Mouse (Mus musculus): ENCODE data around the gene P2ry13.

Gene P2ry13

GRCm38 (mm10) chr3:59210727-59211126 lies at the start of gene P2ry13:
Gene P2ry13, minus strand, starts transcription at chr3:59210882.
- DNase-seq (ENCODE audit: low read depth), result no peak

GRCm38 (mm10) chr3:59257740-59258664 lies 47.3 kb upstream of the P2ry13 start:
- peak; percentile 26 for DNase-seq (ENCODE audit: low read depth)

GRCm38 (mm10) chr3:59250454-59250853 lies 39.8 kb upstream of the P2ry13 start:
- DNase-seq (ENCODE audit: low read depth), result no peak

GRCm38 (mm10) chr3:59248031-59248430 lies 37.3 kb upstream of the P2ry13 start:
- DNase-seq (ENCODE audit: low read depth), result peak; percentile 51

DNA sequence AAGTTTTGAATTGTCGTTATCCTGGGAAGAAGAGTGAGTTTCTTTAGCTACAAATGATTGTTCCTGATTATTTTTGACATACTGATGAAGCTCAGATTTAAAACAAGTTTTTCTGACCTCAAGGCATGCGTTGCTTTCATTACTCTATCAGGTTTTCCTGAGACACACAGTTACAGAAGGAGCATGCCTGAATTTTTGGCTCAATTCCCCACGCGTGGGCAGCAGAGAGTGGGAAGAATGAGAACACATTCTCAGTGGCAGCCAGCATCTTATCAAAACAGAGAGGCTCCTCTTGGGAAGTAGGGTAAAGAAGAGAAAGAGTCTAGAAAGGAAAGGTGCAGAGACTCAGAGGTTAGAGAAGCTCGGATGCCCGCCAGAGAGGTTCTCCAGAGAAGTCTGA lies 32.7 kb upstream of the P2ry13 start:
- peak; percentile 52 for DNase-seq (ENCODE audit: low read depth)

- no peak for DNase-seq (ENCODE audit: low read depth)
Measured at GRCm38 (mm10) chr3:59234878-59235277, 24.2 kb upstream of the P2ry13 start.

- DNase-seq (ENCODE audit: low read depth), result peak; percentile 36
Measured at GRCm38 (mm10) chr3:59230912-59231311, 20.2 kb upstream of the P2ry13 start.

DNA sequence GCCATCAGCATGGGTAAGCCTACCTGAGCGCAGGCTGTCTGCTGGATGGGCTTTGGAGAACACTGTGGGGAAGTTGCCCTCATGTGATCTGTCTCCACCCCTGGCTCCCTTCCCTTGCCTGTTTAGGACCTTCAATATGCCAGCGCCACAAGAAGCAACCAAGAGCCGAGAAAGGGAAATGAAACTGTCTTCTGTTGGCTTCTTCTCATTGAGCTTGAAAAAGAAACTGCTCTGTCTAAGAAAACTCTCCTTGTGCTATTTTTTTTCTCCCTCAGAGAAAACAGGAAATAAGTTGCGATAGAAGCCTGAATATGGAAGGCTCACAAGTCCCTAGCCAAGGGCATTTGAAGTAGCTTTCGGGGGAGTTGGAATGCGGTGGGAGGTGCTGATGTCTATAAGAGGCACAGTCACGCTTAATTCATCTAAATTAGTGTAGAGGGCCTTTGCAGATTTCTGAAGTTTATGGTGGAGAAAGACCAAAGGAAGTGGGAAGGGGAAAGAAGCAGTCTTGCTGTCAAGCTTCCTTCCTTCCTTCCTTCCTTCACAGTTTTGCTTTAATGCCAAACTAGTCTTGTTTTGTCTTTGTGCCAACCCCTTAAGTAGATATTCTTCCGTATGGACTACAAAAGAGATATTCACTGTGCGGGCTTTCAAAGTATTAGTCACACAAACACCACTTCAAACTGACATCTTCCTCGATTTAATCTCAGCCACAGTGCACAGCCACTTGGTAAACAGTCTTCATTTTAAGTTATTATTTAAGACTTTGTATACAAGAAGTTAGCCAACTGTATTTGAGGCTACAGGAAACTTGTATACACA lies 18.3 kb upstream of the P2ry13 start:
- DNase-seq (ENCODE audit: low read depth), result peak; percentile 17

- DNase-seq (ENCODE audit: low read depth), result no peak
Measured at GRCm38 (mm10) chr3:59227696-59228095, 17.0 kb upstream of the P2ry13 start.

DNA sequence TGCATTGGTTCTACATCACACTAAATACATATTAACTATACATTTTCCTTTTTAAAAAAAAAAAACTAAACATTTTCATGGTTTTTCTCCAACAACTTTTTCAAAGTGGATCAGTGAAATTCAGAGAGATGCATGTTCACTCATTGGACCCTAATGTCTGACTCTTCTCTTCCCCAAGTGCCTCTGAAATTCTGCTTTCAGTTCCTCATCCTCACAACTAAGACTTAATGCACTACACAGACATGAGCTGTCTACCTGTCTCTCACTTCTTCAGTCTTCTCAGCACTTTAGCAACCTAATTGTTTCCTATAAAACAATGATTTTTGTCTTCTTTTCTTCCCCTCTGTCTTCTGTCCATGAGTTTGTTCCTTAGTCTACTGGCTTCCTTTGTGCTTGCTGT lies 14.7 kb upstream of the P2ry13 start:
- DNase-seq (ENCODE audit: low read depth), result no peak

DNA sequence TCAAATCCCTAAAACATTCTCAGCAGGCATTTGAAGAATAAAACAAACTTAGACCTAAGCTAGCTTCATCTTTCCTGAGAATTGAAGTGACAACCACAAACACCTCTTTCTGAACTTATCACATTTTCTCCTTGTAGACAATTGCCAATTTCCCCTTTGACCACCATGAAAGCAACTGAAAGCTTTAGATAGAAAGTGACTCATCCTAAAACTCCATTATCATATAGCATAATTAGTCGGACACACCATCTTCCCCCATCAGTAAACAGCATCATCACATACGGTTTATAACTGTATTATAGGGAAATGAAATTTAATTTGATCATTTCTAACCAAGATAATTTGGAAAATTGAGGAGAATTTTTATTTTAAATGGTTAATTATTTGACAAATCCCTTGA lies 11.6 kb upstream of the P2ry13 start:
- DNase-seq (ENCODE audit: low read depth), result no peak

- DNase-seq (ENCODE audit: low read depth), result no peak
Measured at GRCm38 (mm10) chr3:59219326-59219725, 8.6 kb upstream of the P2ry13 start.

DNA sequence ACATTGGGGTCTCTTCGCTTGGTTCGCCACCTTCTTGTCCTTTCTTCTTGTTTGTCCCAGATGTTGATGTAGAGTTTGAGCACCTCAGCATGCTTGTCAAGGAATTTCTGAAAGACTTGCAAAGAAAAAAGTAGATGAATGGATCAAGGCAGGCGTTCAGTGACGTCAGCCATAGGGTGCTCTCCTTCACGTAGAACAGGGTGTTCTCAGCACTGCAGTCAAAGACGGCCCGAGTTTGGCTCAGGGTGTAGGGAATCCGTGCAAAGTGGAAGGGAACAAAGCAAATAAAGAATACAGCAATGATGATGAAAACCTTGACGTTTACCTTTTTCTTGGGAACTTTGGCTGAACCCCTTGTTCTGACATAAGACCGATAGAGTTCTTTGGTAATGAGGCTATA lies 6.5 kb upstream of the P2ry13 start:
- DNase-seq (ENCODE audit: low read depth), result no peak

DNA sequence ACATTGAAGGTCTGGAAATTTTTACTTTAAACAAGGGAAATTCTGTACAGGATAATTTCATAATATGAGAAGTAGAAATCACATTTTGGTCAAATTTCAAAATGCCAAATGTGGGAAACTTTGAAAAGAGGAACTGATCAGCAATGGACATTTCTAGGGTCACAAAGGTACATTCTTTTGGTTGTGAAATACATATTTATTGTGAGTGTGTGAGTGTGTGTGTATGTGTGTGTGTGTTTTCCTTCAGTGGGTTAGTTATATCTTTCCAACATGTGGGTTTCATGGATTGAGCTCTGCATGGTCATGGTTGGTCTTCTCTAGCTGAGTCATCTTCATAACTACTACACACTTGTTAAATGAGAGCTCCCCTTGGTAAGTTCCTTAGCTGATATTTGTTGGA lies 1.7 kb upstream of the P2ry13 start:
- DNase-seq (ENCODE audit: low read depth), result no peak

GRCm38 (mm10) chr3:59211784-59212183 lies 1.1 kb upstream of the P2ry13 start:
- no peak for DNase-seq (ENCODE audit: low read depth)

- DNase-seq (ENCODE audit: low read depth), result no peak
Measured at GRCm38 (mm10) chr3:59210089-59210488, 593 bp downstream of the P2ry13 start.

DNA sequence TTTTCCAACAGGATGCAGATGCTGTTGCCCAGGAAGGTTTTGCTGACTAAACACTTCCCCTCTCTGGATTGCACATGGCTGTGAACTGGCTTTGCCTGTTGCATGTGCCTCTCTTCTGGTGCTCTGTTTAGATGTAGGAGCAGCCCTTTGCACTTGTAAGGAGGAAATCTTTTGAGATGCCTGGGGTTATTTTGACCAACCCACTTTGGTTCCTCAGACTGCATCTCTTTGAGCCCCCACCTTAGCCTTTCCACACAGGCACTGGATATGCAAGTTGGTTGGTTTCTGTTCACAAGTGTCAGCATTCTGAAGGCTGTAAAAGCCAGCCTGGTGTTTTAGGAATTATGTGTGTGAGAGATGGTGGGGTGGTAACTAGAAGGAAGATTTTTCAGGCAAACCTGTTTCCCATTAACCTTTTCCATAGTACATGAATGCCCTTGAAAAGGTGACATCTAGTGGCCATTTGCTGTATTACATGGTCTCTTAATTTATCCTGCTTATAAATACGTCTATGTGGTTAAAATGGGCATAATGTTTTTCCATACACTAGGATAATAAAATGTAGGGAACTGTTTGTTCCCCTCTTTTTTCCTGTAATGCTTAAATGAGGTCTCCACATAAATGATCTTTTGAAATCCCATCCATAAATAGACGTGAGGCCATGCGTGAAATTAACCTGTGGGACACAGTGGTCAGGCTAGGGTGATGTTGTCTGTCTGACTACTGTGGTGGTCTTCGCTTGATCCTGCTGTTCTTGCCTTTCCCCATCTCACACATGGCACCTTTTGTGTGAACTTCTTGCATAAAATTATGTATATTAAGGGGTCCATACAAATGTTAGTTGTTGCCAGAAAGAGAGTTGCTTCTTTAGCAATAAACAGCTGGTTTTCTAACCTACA lies 1.8 kb downstream of the P2ry13 start:
- DNase-seq (ENCODE audit: low read depth), result peak; percentile 94

DNA sequence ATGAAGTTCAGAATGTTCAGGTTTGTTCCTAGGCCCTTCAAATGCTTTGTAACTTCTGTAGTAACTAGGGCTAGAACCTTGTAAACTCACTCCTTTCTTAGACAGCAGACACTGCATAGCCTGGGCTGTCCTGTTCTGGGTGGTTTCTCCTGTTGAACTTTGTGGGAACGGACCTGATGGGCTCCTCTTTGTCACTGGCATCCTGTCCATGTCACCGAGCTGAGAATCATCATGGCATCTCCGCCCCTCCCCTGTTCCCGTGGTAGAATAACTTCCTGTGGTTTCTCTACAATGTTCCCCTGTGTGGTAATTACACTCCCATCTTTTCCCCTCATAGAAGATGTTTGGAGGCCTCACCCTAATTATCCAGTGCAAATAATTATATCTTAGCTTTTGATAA lies 4.7 kb downstream of the P2ry13 start:
- DNase-seq (ENCODE audit: low read depth), result no peak

GRCm38 (mm10) chr3:59204719-59205503 lies 5.8 kb downstream of the P2ry13 start:
- DNase-seq (ENCODE audit: low read depth), result peak; percentile 57

DNA sequence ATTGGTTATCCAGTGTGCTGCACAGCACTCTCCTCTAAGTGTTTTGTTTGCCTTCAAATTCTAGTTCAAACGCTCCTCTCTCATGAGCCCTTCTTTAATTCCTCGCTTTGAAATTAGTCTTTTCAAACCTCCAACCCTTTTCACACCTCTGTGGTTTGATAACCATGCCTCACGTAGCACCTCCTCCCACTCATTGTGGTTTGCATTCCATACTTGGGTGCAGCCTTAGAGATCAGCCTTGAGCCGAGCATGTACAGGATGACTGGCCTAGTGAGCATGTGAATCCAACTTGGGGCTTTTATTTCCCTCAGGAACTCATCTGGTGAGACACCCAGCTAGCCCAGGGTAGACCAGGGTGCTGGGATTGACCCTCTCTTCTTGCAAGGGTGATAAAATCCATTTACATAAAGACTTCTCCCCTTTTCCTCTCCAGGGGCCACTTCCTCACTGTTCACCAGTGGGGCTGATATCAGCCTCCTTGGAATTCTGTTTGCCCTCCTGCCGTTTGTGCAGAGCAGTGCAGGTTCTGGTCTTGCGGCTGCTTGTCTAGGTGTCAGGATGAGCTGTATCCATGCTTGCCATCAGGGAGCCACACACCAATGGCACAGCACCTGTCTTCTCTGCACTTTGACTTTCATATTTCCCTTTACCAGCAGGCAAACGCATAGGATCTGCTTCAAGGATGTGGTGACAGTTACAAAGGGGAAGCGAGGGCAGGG lies 6.7 kb downstream of the P2ry13 start:
- DNase-seq (ENCODE audit: low read depth), result peak; percentile 38
